Mouse (Mus musculus): ENCODE data around the gene Chchd5.

GRCm38 (mm10) chr2:129164815-129165214, 35.3 kb downstream of the Chchd5 start:
- TF ChIP-seq CTCF (IDR thresholded peaks at IDR 0.05) (no peak), EP300 (IDR thresholded peaks at IDR 0.05) (no peak)

Data from lung, postnatal 0 days (tissue).